Mouse (Mus musculus) lung, postnatal 4 days (tissue): Measurements from ENCODE around the gene Setd6.

Source experiments
- DNase-seq, 2 experiments: peaks; one replicate each; pipeline ENCODE4 v3.0.0; 2021

Gene Setd6

GRCm38 (mm10) chr8:95715676-95716531 lies at the start of gene Setd6:
Gene Setd6 (plus strand): TSS chr8:95715881.
- peak; percentile 87 to 90 for DNase-seq

DNA sequence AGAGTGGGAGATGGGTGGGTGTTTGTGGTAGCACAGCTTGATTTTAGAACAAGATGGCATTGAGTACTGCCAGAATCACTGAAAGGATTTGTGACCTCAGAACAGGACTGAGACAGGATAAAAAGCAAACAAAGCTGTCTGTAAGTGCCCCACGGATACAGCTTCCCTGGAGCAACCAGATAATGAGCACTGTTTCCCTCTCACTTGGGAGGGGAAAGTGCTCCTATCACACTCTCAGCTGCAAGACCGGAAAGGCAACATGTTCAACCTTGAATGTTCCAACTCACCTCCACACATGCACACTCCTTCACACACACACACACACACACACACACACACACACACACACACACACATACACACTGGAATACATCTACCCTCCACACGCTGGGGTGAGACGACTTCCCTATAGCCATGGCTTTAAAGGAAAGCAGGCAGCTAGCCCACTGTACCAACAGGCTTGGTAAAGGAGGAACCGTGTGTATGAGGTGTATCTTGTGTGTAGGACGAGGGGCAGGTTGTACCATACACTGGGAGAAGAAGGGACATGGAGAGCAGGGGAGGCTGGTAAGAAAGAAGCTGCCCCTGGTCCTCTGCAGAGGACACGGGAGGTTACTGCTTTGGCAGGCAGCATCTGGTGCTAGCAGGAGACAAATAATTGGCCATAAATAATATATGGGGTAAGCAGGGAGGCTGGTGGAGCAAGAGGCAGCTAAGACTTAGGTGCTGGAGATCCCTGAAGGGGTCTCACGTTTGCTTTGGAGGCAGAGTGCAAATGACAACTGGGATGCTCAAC lies 47.3 kb upstream of the Setd6 start:
- DNase-seq: peak in 1 of 2 experiments; percentile 14

GRCm38 (mm10) chr8:95669967-95670366 lies 45.7 kb upstream of the Setd6 start:
- DNase-seq: peak in 1 of 2 experiments; percentile 8

DNA sequence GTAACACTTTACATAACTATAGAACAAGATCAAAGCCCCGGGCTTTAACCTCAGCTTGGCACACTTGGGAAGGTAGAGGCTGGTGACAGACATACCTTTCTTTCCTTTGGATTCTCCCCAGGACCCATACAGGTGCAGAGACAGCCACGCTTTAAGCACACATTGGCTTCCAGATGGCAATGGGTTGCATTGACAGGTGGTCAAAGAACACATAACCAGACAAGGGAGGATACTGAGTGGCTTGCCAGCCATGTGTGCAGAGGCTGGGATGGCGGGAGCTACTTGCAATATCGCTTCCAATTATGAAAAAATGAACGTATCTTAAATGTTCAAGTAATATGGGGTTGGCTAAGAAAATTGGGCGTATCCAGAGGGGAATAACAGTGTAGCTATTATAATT lies 43.8 kb upstream of the Setd6 start:
- no peak for DNase-seq

DNA sequence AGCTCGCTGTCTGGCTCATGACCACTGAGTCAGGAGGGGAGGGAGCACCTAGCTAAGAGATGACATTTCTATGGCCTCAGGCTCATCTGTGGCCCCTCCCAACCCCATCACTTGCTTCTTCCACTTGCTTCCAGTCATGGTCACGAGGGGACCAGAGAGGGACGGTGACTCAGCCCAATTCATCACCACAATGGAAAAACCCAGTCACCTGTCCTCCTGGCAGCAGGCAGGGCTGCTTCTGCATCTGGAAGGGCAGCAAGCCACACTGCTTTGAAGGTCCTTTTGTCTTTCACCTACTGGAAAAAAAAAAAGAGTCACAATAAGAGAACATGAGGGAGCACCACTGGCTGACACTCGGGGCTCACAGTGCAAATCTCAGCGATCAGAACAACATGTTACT lies 42.9 kb upstream of the Setd6 start:
- no peak for DNase-seq

DNA sequence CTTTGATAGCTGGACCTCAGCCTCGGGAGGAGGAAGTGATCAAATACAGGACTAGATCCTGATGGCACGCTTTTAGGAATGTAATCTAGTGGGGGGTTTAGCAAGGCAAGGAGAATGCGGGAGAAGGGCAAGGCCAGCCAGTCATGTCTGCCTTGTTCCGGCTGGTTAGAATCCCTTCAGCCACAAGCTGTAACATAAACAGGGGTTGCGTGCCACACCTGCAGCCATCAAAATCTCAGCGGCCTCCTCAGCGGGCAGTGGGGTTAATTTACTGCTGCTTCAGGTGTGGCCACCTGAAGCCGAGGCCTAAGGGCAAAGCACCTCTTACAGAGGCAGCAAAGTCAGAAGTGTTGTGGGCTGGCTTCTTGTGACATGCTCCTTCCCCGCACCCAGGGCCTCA lies 39.0 kb upstream of the Setd6 start, which contains the start of gene Ndrg4:
Gene Ndrg4 (plus strand): TSS at position 350 of the 400 bp plus-strand sequence.
- DNase-seq: no peak

GRCm38 (mm10) chr8:95677591-95678023 lies 38.1 kb upstream of the Setd6 start:
- peak in 1 of 2 experiments; percentile 7 for DNase-seq

DNA sequence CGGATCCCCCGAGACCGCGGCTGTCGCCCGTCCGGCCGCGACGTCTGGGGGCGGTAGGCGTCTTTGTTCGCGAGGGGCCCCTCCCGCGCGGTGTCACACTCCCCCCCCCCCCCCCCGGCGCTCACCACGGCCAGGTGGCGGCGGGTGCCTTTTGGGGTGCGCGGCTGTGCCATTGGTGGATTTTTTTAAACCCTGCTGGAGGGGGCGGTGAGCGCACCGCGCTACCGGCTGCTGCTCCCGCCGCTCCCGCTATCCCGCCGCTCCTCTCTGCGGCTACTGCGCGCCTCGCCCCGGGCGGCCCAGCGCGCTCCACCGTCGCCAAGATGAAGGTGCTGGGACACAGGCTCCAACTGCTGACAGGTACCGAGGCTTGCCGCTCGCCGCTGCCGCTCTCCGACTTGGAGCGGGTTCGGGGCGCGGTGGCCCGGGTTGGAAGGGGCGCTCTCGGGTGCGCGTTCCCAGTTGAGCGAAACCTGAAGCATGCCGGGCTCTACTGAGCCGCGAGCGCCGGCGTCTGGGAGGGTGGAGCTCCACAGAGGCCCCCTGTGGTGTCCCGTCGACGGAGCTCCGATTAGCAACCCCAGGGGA lies 37.6 kb upstream of the Setd6 start:
- peak in 1 of 2 experiments; percentile 6 for DNase-seq

DNA sequence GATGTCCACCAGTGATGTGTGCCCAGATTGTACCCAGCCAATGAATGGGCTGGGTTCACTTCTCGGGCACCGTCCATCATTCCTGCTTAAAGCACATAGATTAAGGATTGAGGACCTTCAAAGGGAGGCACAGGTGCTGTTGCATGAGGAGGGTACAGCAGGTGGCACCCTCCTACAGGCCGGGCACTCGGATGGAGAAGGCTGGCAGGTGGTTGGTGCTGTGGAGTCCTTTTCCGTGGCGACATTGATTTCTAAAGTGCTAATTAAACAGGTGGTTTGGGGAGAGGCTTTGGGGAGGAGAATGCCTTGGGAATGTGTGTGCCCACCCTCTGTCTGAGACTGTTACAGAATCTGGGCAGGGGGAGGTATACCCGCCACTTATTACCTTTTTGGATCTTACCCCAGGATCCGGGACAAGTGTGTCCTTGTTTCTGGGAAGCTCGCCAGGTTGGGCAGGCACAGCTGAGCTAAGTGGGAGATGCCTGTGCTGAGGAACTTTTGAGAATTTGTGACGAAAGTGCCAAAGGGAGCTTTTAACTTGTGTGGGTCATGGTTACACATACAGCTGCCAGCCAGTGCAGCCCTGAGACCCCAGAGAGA lies 27.5 kb upstream of the Setd6 start:
- DNase-seq: peak; percentile 68 to 76

- DNase-seq: no peak
Observed at GRCm38 (mm10) chr8:95690929-95691541, 24.6 kb upstream of the Setd6 start.

GRCm38 (mm10) chr8:95694631-95695030 lies 21.1 kb upstream of the Setd6 start:
- no peak for DNase-seq

GRCm38 (mm10) chr8:95696661-95697060 lies 19.0 kb upstream of the Setd6 start:
- DNase-seq: no peak

GRCm38 (mm10) chr8:95697128-95697527 lies 18.6 kb upstream of the Setd6 start:
- DNase-seq: peak; percentile 73 to 86

DNA sequence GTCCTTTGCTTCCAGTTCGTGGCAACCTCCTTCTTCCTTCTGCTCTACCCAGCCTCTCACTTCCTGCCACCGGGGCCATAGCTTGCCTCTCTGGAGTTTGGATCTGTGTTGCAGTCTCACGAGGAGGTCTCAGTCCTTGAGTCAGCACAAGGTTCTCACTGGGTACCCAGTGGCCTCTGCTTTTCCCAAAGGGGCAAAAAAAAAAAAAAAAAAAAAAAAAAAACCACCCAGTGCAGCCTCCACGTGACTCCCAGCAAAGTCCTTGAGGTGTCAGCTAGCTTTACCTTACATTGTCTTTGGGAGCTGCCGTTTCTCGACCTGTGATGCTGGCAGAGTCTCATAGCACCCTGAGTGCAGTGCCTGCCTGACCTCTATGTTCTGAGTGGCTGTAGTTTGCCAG lies 17.5 kb upstream of the Setd6 start:
- DNase-seq: no peak

GRCm38 (mm10) chr8:95700282-95700681 lies 15.4 kb upstream of the Setd6 start:
- DNase-seq: no peak

DNA sequence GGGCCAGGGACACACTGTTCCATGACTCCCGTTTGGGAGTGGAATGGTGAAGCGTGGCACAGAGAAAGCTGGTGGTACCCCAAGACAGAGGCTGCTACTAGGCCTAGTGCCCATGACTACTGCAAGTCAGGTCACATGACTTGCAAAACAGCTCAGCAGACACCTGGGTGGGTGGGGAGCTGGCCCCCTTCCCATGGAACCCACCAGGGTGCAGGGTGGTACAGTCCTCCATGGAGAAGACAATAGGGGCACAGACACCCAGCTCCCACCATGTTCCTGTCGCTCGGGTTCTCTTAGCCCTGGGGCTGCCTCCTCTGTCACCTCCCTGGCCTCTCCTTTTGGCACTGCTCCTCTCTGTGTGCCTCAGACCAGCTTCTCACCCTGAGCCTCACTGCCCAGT lies 13.9 kb upstream of the Setd6 start:
- peak in 1 of 2 experiments; percentile 18 for DNase-seq

DNA sequence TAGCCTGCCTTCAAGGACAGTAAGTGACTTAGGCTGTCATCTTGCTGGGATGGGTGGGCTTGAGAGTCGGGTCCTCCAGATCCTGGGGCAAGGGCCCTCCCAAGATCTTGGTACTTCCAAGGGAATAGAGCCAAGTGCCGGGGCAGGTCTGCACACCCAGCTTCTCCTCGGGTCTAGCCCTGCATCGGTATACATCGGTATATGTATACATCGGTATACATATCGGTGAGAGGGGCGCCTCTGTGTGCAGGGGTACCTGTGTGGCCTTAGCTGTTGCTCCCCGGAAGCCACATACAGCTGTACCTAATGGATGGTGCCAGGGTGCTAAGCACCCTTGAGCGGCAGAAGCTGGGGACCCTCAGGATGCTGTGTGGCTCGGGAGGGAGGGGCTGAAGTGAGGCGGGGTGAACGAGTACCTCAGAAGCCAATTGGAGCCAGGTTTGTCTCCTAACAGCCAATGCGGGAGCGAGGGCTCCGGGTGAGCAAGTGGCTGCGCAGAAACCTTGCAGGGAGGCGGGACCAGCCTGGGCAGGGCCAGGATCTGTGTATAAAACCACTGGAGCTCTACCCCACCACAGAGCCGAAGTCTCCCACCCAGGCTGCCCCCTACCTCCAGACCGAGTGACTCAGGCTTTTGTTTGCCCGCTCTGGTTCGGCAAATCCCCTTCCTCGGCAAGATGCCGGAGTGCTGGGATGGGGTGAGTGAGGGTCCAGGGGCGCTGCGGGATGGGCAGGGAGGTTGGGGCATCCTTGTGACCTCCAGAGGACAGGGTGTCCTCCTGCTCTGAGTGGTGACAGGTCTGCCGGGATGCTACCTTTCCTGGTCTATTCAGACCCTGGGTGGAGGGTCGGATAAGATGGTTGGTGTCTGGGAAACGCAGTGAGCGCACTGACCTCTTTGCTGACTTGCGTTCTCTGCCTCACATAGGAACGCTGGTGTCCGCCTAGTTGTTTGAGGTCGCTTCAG lies 12.9 kb upstream of the Setd6 start:
- DNase-seq: peak; percentile 85 to 86

DNA sequence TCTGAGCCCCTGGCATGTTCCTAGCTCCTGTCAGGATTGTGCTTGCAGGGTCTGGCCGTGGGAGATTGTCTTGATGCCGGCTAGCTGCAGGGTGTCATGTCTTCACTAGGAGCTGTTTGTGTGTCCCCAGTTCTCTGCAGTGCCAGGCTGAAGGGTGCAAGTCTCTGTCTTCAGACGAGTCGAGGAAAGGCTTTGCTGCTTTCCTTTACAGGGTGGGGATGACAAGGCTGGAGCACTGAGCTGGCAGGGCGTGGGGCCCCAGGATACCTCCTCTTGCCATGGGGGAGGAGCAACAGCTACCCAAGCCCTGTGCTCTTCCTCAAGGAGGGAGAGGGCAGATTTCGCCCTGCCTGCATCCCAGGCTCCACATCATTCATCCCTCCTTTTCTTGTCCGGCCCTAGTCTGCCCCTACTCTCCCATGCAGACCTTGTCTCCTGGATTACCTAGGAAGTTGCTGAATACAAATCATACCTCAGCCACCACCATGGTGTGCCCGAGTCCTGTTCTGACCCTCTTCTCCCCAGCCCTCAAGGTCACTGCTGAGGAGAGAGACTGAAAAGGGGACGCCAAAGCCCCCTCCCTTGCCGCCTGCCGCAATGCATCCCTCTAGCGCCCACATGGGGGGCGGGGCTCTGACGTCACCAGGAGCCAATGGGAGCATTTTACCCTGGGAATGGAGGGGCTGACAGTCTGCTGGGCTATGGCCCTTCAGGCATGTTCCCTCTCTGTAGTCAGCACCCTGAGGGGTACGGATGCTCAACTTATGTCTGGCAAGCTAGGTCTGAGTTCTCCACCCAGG lies 12.0 kb upstream of the Setd6 start:
- DNase-seq: peak; percentile 29 to 48

- DNase-seq: no peak
Observed at GRCm38 (mm10) chr8:95704538-95704937, 11.1 kb upstream of the Setd6 start.

DNA sequence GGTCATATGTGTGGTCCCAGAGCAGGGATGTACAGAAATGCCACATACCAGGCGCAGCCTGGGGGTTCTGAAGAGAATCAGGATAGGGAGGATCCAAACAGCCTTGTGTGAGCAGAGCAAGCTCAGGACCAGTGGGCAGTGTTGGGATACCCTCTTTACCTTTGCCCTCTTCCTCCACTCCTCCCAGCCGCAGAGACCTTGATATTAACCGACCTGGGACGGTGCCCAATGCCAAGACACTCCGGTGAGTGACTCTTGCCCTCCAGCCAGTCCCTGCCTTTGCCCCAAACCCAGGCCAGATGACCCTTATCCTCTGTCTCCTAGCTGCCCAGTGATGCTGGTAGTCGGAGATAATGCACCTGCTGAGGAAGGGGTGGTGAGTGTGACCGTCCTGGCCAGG lies 6.1 kb upstream of the Setd6 start:
- DNase-seq: no peak
